Mouse (Mus musculus): ENCODE measurements around the gene Wars. TPM values are rescaled to one million over a fixed set of nuclear protein-coding genes. Genes with fewer than 3 reads are reported as not detected.

The Wars gene
- polyA plus RNA-seq, 1 experiment from 2014 or later = 101 TPM

DNA sequence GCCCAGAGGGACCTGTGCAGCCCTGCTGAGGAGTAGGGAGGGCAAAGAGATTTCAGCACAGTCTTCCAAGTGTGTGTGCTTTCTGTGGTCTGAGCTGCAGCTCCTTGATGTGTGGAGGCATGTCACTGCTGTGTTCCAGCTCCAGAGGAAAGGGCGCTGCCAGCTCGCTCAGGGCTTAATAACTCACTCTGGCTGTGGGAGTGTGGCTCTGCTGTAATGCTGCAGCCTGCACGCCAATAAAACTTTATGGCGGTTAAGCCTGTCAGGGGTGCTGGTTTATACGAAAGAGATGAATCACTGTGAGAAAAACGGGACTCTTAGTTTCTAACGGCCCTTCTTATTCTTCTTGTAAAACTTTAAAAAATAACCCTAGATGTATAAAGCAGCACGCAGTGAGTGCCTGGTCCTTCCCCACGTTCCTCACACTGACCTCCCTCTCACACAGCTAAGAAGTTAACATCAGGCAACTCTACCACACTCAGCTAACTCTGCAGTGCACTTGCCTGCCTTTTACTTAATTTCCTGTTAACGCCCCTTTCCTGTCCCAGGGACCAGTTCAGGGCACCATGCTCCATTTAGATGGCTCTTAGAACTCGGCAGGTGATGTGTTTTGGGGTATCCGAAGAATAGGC lies 20.9 kb upstream of the Wars start:
- H3K4me2 ChIP-seq (ENCODE audit: low read length) = no peak overlapping the region
- H3K4me1 ChIP-seq (ENCODE audit: control insufficient read depth, insufficient read depth, low read length) = peaks cover 48% of the 10 kb centered on the region
- WGBS = 62% methylated on average over 12 of the region's 12 CpGs
- H3K27me3 ChIP-seq (replicated peaks; ENCODE audit: control insufficient read depth, insufficient read depth, low read length) = no peaks in the 10 kb centered on the region
- ATAC-seq (no peak), DNase-seq (ENCODE audit: low spot score) (no peak)
- no peaks in the 10 kb centered on the region for H3K36me3 ChIP-seq (ENCODE audit: control insufficient read depth, insufficient read depth, low read length)
- H3K9me3 ChIP-seq (replicated peaks; ENCODE audit: control insufficient read depth, low read length) = no peaks in the 10 kb centered on the region
- no peak overlapping the region for H3K4me3 ChIP-seq (ENCODE audit: low read depth, low read length)
- no peak overlapping the region for H3K9ac ChIP-seq (ENCODE audit: low read length)
- H3K27ac ChIP-seq (ENCODE audit: low read depth, low read length) = peak overlapping the region; percentile 14; the same call in 1 of the 2 replicates

DNA sequence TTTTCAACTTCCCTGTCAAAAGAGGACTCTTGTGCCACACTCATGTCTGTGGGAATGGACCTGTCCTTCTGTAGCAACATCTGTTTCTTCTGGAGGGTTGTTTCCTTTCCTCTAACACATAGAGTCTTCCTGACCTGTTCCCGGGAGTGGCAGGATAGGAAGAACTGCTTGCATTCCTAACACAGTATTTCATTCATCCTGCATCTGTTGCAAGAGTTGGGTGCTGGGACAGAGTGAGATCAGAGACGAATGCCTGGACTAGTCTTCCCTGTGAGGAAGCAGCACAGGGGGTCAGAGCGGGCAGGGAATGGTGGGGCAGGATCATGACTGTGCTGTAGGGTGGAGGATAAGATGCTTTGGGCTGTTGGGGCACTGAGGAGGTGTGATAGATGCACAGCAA lies 20.2 kb upstream of the Wars start:
- ATAC-seq (no peak), DNase-seq (ENCODE audit: low spot score) (no peak)
- Histone ChIP-seq H3K4me2 (ENCODE audit: low read length) (no peak overlapping the region), H3K9ac (ENCODE audit: low read length) (no peak overlapping the region), H3K4me3 (ENCODE audit: low read depth, low read length) (no peak overlapping the region), H3K4me1 (ENCODE audit: control insufficient read depth, insufficient read depth, low read length) (peaks cover 48% of the 10 kb centered on the region), H3K36me3 (ENCODE audit: control insufficient read depth, insufficient read depth, low read length) (no peaks in the 10 kb centered on the region), H3K9me3 (replicated peaks; ENCODE audit: control insufficient read depth, low read length) (no peaks in the 10 kb centered on the region), H3K27me3 (replicated peaks; ENCODE audit: control insufficient read depth, insufficient read depth, low read length) (no peaks in the 10 kb centered on the region), H3K27ac (ENCODE audit: low read depth, low read length) (peak overlapping the region; percentile 14; the same call in 1 of the 2 replicates)
- WGBS = 43% methylated on average over 3 of the region's 3 CpGs

- no peak overlapping the region for H3K4me2 ChIP-seq (ENCODE audit: low read length)
- no peak overlapping the region for H3K9ac ChIP-seq (ENCODE audit: low read length)
- peaks cover 39% of the 10 kb centered on the region for H3K4me1 ChIP-seq (ENCODE audit: control insufficient read depth, insufficient read depth, low read length)
- H3K36me3 ChIP-seq (ENCODE audit: control insufficient read depth, insufficient read depth, low read length) = no peaks in the 10 kb centered on the region
- no peak for ATAC-seq
- H3K4me3 ChIP-seq (ENCODE audit: low read depth, low read length) = no peak overlapping the region
- no peaks in the 10 kb centered on the region for H3K27me3 ChIP-seq (replicated peaks; ENCODE audit: control insufficient read depth, insufficient read depth, low read length)
- no peaks in the 10 kb centered on the region for H3K9me3 ChIP-seq (replicated peaks; ENCODE audit: control insufficient read depth, low read length)
- 85% methylated on average over 2 of the region's 2 CpGs for WGBS
- no peak overlapping the region for H3K27ac ChIP-seq (ENCODE audit: low read depth, low read length)
- DNase-seq (ENCODE audit: low spot score) = no peak
Observed at GRCm38 (mm10) chr12:108912442-108912841, 18.5 kb upstream of the Wars start.

DNA sequence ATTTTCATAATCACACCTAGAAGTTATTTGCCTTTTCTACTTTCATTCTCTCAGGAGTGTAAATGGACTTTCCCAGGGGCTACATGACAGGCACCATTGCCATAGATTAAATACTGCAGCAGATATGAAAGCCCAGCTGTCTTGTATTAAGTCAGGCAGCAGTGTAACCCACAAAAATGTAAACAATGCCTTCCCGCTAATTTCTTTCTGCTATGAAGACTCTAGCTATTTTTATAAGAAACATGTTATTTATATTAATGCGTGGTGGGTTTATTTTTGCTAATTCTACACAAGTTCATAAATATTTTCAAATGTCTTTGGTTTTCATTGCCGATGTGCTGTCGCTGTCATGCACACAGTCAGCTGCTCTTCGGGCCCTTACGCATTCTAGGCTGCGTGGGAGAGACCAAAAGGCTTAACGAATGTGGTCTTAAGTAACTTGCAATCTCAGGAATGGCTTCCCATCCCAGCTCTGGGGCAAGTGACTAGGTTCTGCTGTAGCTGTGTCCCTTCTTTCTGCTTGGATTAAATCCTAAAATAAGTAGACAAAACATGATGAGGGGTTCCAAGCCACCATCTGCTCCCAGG lies 16.0 kb upstream of the Wars start:
- peaks cover 28% of the 10 kb centered on the region for H3K4me1 ChIP-seq (ENCODE audit: control insufficient read depth, insufficient read depth, low read length)

GRCm38 (mm10) chr12:108906398-108906797 lies 12.4 kb upstream of the Wars start:
- H3K36me3 ChIP-seq (ENCODE audit: control insufficient read depth, insufficient read depth, low read length) = no peaks in the 10 kb centered on the region
- H3K4me2 ChIP-seq (ENCODE audit: low read length) = no peak overlapping the region
- WGBS = 39% methylated on average over 12 of the region's 12 CpGs
- peaks cover 15% of the 10 kb centered on the region for H3K4me1 ChIP-seq (ENCODE audit: control insufficient read depth, insufficient read depth, low read length)
- peak overlapping the region; percentile 5; the same call in 1 of the 2 replicates for H3K27ac ChIP-seq (ENCODE audit: low read depth, low read length)
- H3K27me3 ChIP-seq (replicated peaks; ENCODE audit: control insufficient read depth, insufficient read depth, low read length) = no peaks in the 10 kb centered on the region
- no peak overlapping the region for H3K9ac ChIP-seq (ENCODE audit: low read length)
- ATAC-seq (peak; percentile 52; the same call in 1 of the 2 replicates), DNase-seq (ENCODE audit: low spot score) (peak; percentile 59)
- no peak overlapping the region for H3K4me3 ChIP-seq (ENCODE audit: low read depth, low read length)
- H3K9me3 ChIP-seq (replicated peaks; ENCODE audit: control insufficient read depth, low read length) = no peaks in the 10 kb centered on the region

More for the DNA sequence above, 16.0 kb upstream of the Wars start:
- Histone ChIP-seq H3K36me3 (ENCODE audit: control insufficient read depth, insufficient read depth, low read length) (no peaks in the 10 kb centered on the region), H3K4me2 (ENCODE audit: low read length) (no peak overlapping the region), H3K4me3 (ENCODE audit: low read depth, low read length) (no peak overlapping the region), H3K9me3 (replicated peaks; ENCODE audit: control insufficient read depth, low read length) (no peaks in the 10 kb centered on the region), H3K27ac (ENCODE audit: low read depth, low read length) (no peak overlapping the region), H3K9ac (ENCODE audit: low read length) (no peak overlapping the region), H3K27me3 (replicated peaks; ENCODE audit: control insufficient read depth, insufficient read depth, low read length) (no peaks in the 10 kb centered on the region)
- WGBS = 89% methylated on average over 8 of the region's 8 CpGs
- DNase-seq (ENCODE audit: low spot score) (no peak), ATAC-seq (no peak)

DNA sequence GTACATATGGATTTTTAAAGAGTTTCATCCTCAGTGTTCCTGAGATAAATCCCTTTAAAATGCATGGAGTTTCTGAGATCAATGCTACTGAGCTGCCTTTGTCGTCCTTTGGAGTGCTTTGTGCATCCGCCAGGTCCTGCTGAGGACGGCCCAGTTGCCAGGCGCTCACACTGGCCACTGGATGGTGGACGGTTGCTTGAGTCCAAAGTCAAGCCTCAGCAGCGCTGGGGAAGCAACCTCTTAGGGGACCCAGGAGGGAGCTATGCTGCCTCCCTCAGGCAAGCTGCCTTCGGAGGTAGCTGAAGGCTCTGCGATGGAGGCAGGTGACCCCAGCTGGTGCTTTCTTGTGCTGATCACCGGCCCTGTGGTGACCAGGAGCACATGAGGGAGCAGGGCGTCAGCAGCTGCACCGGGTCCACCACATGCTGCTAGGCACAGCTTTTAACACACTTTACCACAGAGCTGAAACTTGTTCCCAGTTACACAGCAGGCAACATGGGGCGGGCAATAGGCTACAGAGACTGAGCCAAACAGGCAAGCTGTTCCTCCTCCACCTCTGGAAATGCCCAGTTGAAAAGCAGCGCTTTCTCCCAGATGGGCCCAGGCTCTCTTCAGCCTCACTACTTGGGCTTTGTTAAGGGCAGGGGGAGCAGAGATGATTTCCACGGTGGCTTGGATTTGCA lies 11.8 kb upstream of the Wars start:
- DNase-seq (ENCODE audit: low spot score) = no peak
- Histone ChIP-seq H3K4me2 (ENCODE audit: low read length) (no peak overlapping the region), H3K9ac (ENCODE audit: low read length) (0 out of 2 replicates have a peak overlapping the region, but pooled peaks have one; percentile 25), H3K4me1 (ENCODE audit: control insufficient read depth, insufficient read depth, low read length) (peaks cover 15% of the 10 kb centered on the region), H3K4me3 (ENCODE audit: low read depth, low read length) (no peak overlapping the region), H3K27me3 (replicated peaks; ENCODE audit: control insufficient read depth, insufficient read depth, low read length) (no peaks in the 10 kb centered on the region), H3K36me3 (ENCODE audit: control insufficient read depth, insufficient read depth, low read length) (no peaks in the 10 kb centered on the region), H3K27ac (ENCODE audit: low read depth, low read length) (peak overlapping the region; percentile 72), H3K9me3 (replicated peaks; ENCODE audit: control insufficient read depth, low read length) (no peaks in the 10 kb centered on the region)
- peak; percentile 32 for ATAC-seq
- 31% methylated on average over 14 of the region's 14 CpGs for WGBS

GRCm38 (mm10) chr12:108904276-108904653 lies 10.3 kb upstream of the Wars start:
- peak overlapping the region; percentile 32; the same call in 1 of the 2 replicates for H3K9ac ChIP-seq (ENCODE audit: low read length)
- H3K4me1 ChIP-seq (ENCODE audit: control insufficient read depth, insufficient read depth, low read length) = peaks cover 13% of the 10 kb centered on the region
- H3K9me3 ChIP-seq (replicated peaks; ENCODE audit: control insufficient read depth, low read length) = no peaks in the 10 kb centered on the region
- ATAC-seq = no peak
- H3K4me3 ChIP-seq (ENCODE audit: low read depth, low read length) = no peak overlapping the region
- H3K27ac ChIP-seq (ENCODE audit: low read depth, low read length) = no peak overlapping the region
- no peaks in the 10 kb centered on the region for H3K27me3 ChIP-seq (replicated peaks; ENCODE audit: control insufficient read depth, insufficient read depth, low read length)
- WGBS = 46% methylated on average over 8 of the region's 8 CpGs
- no peak overlapping the region for H3K4me2 ChIP-seq (ENCODE audit: low read length)
- no peaks in the 10 kb centered on the region for H3K36me3 ChIP-seq (ENCODE audit: control insufficient read depth, insufficient read depth, low read length)
- no peak for DNase-seq (ENCODE audit: low spot score)

DNA sequence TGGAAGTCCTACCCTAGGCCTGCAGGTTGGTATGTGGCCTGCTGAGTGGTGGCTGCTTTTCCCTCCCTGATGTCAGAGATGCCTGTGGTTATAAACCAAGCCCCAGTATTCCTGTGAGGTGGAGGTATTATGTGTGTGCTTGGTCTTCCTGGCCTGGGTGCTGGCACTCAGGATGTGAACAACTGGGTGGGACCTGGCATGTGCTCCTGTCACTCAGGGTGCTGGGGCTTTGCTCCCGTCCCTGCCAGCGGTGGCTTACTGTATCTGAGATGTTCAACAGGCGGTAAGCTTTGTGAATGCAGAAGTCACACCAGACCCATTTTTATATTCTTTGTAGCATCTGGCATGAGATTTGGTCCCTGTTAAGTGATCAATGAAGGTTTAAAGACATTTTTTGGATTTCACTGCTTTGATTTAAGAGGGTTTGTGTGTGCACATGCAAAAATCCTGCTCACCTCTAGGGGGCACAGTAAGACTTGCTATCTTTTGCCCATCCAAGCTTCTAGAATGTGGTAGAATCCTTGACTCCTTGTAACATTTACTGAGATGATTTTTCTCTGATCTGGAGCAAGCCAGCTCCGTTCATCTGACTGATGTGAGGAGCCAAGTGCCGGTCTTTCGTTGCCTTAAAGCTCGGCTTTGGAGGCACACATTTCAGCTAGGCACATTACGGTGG lies 9.8 kb upstream of the Wars start:
- Histone ChIP-seq H3K9me3 (replicated peaks; ENCODE audit: control insufficient read depth, low read length) (no peaks in the 10 kb centered on the region), H3K27me3 (replicated peaks; ENCODE audit: control insufficient read depth, insufficient read depth, low read length) (no peaks in the 10 kb centered on the region), H3K4me1 (ENCODE audit: control insufficient read depth, insufficient read depth, low read length) (peaks cover 13% of the 10 kb centered on the region), H3K27ac (ENCODE audit: low read depth, low read length) (no peak overlapping the region), H3K9ac (ENCODE audit: low read length) (no peak overlapping the region), H3K4me3 (ENCODE audit: low read depth, low read length) (no peak overlapping the region), H3K36me3 (ENCODE audit: control insufficient read depth, insufficient read depth, low read length) (no peaks in the 10 kb centered on the region), H3K4me2 (ENCODE audit: low read length) (no peak overlapping the region)
- DNase-seq (ENCODE audit: low spot score) (peak; percentile 92), ATAC-seq (peak; percentile 42; the same call in 1 of the 2 replicates)
- WGBS = 73% methylated on average over 8 of the region's 8 CpGs
